Mouse (Mus musculus) bone marrow macrophage, adult 2 months (primary cell): ENCODE data around the gene Irf2bpl.

Experiments
- CTCF ChIP-seq: IDR thresholded peaks from 2 replicates; pipeline ENCODE4 v1.5.1; 2012; ENCODE audit warnings: low read depth, mild to moderate bottlenecking, low read length, moderate library complexity
- POLR2A ChIP-seq: IDR thresholded peaks from 2 replicates; pipeline ENCODE4 v1.6.1; 2012; ENCODE audit warnings: mild to moderate bottlenecking, low read depth, low read length, borderline replicate concordance

DNA sequence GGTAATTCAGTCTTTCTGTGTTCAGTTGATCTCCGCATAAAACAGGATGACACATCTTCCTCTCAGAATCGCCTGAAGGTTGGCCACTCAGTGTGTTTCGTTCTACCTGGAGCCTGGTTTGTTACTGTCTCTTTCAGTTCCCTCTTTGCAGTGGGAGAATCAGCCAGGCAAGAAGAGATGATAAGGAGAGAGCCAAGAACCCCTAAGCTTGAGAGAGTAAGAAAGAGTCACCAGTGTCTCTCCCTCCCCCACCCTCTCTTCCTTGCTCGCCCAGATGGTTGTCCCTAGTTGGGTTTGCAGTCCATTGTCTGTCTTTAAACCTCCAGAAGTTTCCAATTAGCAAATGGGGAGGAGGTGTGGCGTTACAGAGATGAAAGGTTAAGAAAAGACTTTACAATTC, 8.5 kb downstream of the Irf2bpl start:
- TF ChIP-seq CTCF (no peak), POLR2A (no peak)
